Mouse (Mus musculus) heart, embryonic 16.5 days (tissue): ENCODE measurements around the gene Sec14l5. TPM values are rescaled to one million over a fixed set of nuclear protein-coding genes. Genes with fewer than 3 reads are reported as not detected.

Experiments used
- ATAC-seq: fragments of 200-750 bp; cut with Nextera tagmentation; replicated peaks from 2 replicates; pipeline ENCODE4 v1.8.0; 2017; ENCODE audit warnings: moderate number of reproducible peaks; ENCODE audit not compliant: insufficient read depth, low FRiP score; ENCODE audit errors: extremely low read depth
- H3K27ac ChIP-seq: fragments of 300-500 bp; sonication (generic); 2 replicates; pipeline ENCODE4 v1.5.1; 2014; ENCODE audit warnings: mild to moderate bottlenecking, low read length, control low read depth, moderate library complexity
- H3K27me3 ChIP-seq: fragments of 300-500 bp; sonication (generic); 2 replicates; pipeline ENCODE4 v1.6.1; 2014; ENCODE audit warnings: low read length, mixed read lengths; ENCODE audit not compliant: control insufficient read depth, insufficient read depth
- H3K36me3 ChIP-seq: fragments of 300-500 bp; sonication (generic); 2 replicates; pipeline ENCODE4 v1.6.1; 2014; ENCODE audit not compliant: control insufficient read depth, insufficient read depth
- H3K4me1 ChIP-seq: fragments of 300-500 bp; sonication (generic); 2 replicates; pipeline ENCODE4 v1.6.1; 2014; ENCODE audit warnings: low read length, mixed read lengths; ENCODE audit not compliant: control insufficient read depth, insufficient read depth
- H3K4me2 ChIP-seq: fragments of 300-500 bp; sonication (generic); 2 replicates; pipeline ENCODE4 v1.6.1; 2014; ENCODE audit warnings: low read depth, mild to moderate bottlenecking, control low read depth, low read length
- H3K4me3 ChIP-seq: fragments of 300-500 bp; sonication (generic); 2 replicates; pipeline ENCODE4 v1.5.1; 2014; ENCODE audit warnings: mild to moderate bottlenecking, control low read depth, low read length
- H3K9ac ChIP-seq: fragments of 300-500 bp; sonication (generic); 2 replicates; pipeline ENCODE4 v1.6.1; 2014; ENCODE audit warnings: low read length, control low read depth
- H3K9me3 ChIP-seq: fragments of 300-500 bp; sonication (generic); replicated peaks from 2 replicates; pipeline ENCODE4 v1.6.1; 2016; ENCODE audit warnings: low read length; ENCODE audit not compliant: control insufficient read depth
- WGBS: fragments of 180-500 bp; shearing (Covaris S2); extraction: QIAGEN DNeasy Blood & Tissue Kit; methylation state at CpG from one replicate; pipeline ENCODE4 v1.1.7; 2014; 5-methylcytosine and 5-hydroxymethylcytosine counted together
- microRNA-seq: library from miRNA; unstranded; fragments of <30 nt; microRNA quantifications from one replicate; pipeline ENCODE4, GENCODE M21; 2017
- polyA plus RNA-seq: library from polyadenylated mRNA; unstranded; fragments of >200 nt; fragmentation: Nextera tagmentation; extraction: Ambion mirVana; gene quantifications from 2 replicates; pipeline ENCODE4 v1.2.1, GENCODE M21; 2015

The Sec14l5 gene
- polyA plus RNA-seq, 1 experiment from 2014 or later, result 0.08 TPM

DNA sequence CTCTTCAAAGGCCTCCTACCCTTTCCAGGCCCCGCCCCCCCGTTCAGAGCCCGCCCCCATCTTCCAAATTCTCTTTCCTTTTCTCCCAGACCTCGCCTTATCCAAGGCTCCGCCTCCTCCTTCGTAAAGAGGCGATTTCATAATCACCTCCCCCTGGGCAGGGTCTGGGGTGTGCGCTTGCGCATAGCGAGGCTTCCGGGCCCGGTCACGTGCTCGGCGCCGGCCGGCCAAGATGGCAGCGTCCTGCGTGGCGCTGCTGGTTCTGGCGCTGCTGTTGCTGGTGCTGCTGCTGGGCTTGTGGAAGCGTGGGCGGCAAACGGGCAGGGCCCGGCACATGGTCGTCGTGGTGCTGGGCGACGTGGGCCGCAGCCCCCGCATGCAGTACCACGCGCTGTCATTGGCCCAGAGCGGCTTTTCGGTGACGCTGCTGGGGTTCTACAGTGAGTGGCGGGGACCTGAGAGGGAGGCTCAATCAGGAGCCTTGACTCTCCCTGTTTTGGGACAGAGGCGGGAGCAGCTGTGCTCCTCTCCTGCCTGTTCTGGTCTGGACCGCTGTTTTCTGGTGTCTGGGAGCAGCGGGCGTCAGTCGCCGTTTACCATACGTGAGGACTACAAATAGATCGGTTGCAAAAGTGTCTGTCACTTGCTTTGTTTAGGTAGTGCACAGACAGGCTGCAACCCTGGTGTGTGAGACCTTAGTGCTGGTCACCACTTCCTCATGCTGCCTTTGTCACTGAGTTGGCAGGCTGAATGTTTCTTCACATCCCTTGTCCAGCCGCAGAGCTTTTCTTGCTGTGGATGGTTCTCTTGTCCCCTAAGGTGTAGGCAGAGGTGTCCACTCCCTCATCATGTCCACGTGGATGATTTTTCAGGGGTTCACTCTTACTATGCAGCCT, 86.8 kb downstream of the Sec14l5 start, which contains the start of gene Alg1:
TSS of gene Alg1 (plus strand) at position 204 of the 896 bp plus-strand sequence.
- Histone ChIP-seq H3K27ac (peak within 1 kb of the TSS; percentile 47; the same call in 1 of the 2 replicates), H3K9ac (peak within 1 kb of the TSS; percentile 88), H3K27me3 (no peaks in the 10 kb centered on the region), H3K9me3 (peaks cover 3% of the 10 kb centered on the region; the same call in 1 of the 2 replicates), H3K4me1 (peaks cover 7% of the 10 kb centered on the region), H3K36me3 (no peaks in the 10 kb centered on the region), H3K4me3 (peak within 1 kb of the TSS; percentile 88), H3K4me2 (peak within 1 kb of the TSS; percentile 87)
- peak; percentile 94 for ATAC-seq
- 1% methylated on average over 47 of the region's 47 CpGs for WGBS

Small RNA genes lying within 50 kb of the gene (microRNA-seq; reads per million reads assigned to microRNA genes)
- gene Gm23689, result not detected
- gene Gm26095, result not detected
- gene Mir6364, result not detected

Other genes with a start within 250 kb of the Sec14l5 start
- gene Nudt16l1, start 208.3 kb upstream of the Sec14l5 start, polyA plus RNA-seq, result 119 and 125 TPM in 2 replicates
- gene Anks3, start 182.9 kb upstream of the Sec14l5 start, polyA plus RNA-seq, result 34.8 and 36.6 TPM in 2 replicates
- not detected in 2 replicates for gene Sept12, start 149.3 kb upstream of the Sec14l5 start, polyA plus RNA-seq
- 3.5 and 5.4 TPM in 2 replicates for gene Smim22, start 139.8 kb upstream of the Sec14l5 start, polyA plus RNA-seq
- gene Rogdi, start 133.6 kb upstream of the Sec14l5 start, polyA plus RNA-seq, result 55.1 and 58.9 TPM in 2 replicates
- 90.5 and 95.8 TPM in 2 replicates for gene Glyr1, start 97.2 kb upstream of the Sec14l5 start, polyA plus RNA-seq
- gene Ubn1, start 97.1 kb upstream of the Sec14l5 start, polyA plus RNA-seq, result 13.4 and 14.0 TPM in 2 replicates
- gene Ppl, start 14.7 kb upstream of the Sec14l5 start, polyA plus RNA-seq, result 1.9 and 2.3 TPM in 2 replicates
- 17.7 and 18.1 TPM in 2 replicates for gene Nagpa, start 56.9 kb downstream of the Sec14l5 start, polyA plus RNA-seq
- 7.2 and 12.9 TPM in 2 replicates for gene AU021092, start 75.2 kb downstream of the Sec14l5 start, polyA plus RNA-seq
- 29.0 and 30.3 TPM in 2 replicates for gene Alg1, start 86.5 kb downstream of the Sec14l5 start, polyA plus RNA-seq
- 25.7 and 26.2 TPM in 2 replicates for gene Eef2kmt, start 108.9 kb downstream of the Sec14l5 start, polyA plus RNA-seq